Mouse (Mus musculus) embryo, embryonic 11.5 days (tissue): Measurements from ENCODE around the gene 2200002J24Rik.

ENCODE experiments used
- DNase-seq: peaks from one replicate; pipeline ENCODE4 v3.0.0-alpha.2; 2012; ENCODE audit warnings: low read depth, low spot score

The 2200002J24Rik gene

DNA sequence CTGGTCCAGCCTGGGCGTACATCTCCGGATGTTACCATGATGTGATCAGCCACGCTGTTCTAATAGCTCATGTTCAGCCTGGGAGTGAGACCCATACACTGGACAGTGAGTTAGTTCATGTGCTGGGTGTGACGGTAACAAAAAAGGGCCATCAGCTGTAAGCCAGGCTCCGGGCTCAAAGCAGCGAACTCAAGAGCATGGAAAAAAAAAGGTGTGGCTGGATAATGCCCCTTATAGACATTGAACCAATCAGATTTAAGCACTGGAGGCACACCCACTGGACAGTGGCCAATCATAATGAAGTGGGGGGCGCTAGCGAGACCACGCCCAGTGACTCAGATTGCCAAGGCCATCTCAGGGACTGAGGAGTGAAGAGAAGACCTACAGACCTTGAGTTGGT lies at the start of gene 2200002J24Rik:
Gene 2200002J24Rik, plus strand, starts transcription at position 338 of the 400 bp plus-strand sequence.
- no peak for DNase-seq

DNA sequence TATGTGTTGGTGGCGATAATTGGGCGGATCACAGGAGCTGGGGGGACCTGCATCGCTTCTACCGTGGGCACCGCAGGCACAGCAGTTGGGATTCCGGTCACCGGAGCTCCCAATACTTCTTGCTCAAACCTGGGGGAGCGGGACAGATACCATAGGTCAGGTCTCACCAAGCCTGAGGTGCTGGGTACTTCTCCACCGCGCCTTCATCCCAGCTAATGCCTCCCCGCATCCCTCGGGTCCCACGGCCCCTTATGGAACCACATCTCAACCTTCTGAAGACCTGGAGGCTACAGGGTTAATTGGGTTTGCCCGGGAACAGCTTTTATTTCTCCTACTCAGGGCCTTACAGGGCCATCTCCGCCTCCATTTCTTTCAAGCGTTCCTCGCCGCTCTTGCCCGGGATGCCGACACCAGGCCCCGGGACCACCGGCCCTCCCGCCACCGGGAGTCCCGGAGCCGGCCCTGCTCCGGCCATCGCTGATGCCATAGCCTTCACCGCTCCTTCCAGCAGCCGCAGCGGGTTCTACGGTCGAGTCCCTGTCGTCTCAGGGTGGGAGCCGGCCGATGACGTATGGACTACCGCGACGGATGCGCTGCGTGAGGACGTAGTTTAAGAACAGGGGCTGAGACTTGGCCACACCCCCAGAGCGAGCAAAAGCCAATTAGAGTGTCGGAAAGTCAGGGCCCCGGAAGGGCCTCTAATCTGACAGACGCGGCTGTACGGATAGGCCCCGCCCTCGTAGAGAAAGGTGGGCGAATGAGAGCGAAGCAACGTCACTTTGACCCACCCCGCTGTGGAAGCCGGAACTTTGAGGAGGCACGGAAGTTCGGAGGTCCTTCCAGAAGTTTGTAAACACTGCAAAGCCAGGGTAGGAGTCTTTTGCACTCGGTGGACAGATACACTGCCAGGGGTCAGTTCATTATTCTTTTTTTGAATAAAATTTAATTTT lies 48.9 kb upstream of the 2200002J24Rik start, which contains the start of gene Rbm42:
Gene Rbm42, minus strand, starts transcription at position 727 of the 950 bp plus-strand sequence.
- peak; percentile 96 for DNase-seq

DNA sequence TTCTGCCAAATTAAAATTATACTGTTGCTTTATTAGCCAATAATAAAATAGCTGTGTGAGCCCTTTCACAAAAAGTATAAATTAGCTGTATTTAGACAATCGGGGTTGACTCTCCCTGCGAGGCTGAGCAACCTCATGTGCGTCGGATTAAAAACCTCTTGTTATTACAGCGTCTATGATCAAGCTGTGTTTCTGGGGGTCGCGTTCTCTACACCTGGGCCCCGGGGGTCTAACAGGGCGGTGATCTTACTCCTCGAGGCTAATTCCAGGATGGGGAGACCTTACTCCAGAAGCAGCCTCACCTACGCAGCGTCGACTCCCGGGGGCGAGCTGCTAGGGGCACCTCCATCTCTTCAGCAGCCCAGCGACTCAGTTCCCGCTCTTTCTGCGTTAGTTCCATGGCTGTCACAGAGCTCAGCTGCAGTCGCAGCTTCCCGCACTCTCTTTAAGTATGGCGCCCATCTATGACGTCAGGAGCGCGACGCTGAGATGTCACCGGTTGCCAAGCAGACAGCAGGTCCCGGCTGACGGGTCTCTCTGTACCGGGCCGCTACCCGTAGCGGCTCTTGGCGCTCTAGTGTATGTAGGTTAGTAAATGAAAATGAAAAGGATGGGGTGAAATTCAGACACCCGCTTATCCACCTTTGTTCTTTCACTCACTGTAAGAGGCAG lies 34.1 kb upstream of the 2200002J24Rik start, which contains the start of gene Haus5:
Gene Haus5, minus strand, starts transcription at position 466 of the 672 bp plus-strand sequence.
- peak; percentile 89 for DNase-seq

- DNase-seq, result no peak
Observed at GRCm38 (mm10) chr7:30665321-30665720, 33.4 kb upstream of the 2200002J24Rik start.

DNA sequence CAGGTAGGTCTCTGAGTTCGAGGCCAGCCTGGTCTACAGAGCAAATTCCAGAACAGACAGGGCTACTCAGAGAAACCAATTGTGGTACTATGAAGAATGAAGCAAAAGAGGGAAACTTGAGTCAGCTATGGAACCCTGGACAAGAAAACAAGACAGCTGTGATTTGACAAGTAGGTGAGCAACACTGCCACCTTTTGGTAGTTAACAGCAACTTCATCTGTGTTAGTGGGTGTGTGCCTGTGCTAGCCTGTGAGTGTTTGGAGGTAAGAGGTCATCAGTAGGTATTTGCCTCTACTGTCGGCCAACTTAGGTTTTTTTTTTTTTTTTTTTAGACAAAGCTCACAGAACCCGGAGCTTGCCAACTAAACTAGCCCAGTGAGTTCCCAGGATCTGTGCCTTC lies 29.5 kb upstream of the 2200002J24Rik start:
- DNase-seq, result peak; percentile 19

- no peak for DNase-seq
Observed at GRCm38 (mm10) chr7:30671480-30671879, 27.2 kb upstream of the 2200002J24Rik start, which contains the start of gene Pmis2. TSS of gene Pmis2 (minus strand) at chr7:30671605.

DNA sequence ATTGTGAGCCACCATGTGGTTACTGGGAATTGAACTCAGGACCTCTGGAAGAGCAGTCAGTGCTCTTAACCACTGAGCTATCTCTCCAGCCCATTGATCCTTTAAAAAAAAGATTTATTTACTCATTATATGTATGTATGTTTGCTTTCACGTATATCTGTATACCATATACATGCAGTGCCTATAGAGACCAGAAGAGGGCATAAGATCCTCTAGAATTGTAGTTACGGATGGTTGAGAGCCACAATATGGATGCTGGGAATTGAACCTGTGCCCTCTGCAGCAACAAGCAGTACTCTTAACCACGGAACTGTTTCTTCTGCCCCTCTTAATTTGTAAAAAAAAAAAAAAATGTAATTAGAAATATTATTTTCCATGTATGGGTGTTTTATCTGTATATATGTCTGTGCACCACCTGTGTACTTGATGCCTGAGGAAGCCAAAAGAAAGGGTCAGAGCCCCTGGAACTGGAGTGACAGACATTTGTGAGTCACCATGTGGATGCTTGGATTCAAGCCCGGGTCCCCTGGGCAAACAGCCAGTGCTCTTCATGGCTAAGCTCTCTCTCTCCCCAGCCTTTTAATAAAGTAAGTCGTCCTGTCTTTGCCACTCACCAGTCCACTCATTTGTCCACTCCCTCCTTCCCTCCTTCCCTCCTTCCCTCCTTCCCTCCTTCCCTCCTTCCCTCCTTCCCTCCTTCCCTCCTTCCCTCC lies 20.3 kb upstream of the 2200002J24Rik start:
- no peak for DNase-seq

DNA sequence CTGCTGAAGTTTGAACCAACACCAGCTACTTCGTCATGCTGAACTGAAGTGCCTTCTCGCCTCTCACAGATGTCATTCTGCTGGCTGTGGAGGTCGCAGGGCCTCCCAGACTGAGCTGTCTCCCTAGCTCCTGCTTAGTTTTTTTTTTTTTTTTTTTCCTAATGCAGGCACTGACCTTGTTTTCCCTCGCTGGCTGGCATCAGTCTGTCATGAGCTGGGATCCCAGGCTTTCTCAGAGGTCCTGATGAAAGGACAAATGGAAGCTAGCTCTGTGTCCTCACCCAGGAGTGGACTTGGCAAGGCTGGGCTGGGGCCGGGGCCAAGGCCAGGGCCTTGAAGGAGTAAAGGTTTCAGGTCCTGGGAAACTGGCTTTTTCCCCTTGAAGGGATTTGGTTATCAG lies 16.8 kb upstream of the 2200002J24Rik start:
- DNase-seq, result no peak

DNA sequence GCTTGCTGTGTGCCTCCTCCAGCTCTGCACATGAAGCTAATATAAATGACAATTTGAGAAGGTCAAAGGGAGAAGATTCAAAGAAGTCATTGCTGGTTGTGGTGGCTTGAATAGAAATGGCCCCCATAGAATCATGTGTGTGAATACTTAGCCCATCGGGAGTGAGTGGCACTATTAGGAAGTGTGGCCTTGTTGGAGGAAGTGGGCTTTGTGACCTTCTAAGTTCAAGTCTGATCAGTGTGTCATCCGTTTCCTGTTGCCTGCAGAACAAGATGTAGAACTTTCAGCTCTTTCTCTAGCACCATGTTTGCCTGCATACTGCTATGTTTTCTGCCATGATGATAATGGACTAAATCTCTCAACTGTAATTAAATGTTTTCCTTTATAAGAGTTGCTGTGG lies 15.3 kb upstream of the 2200002J24Rik start:
- DNase-seq, result no peak

GRCm38 (mm10) chr7:30688325-30688724 lies 10.4 kb upstream of the 2200002J24Rik start:
- DNase-seq, result no peak

- no peak for DNase-seq
Observed at GRCm38 (mm10) chr7:30698101-30698500, 625 bp upstream of the 2200002J24Rik start.

- DNase-seq, result no peak
Observed at GRCm38 (mm10) chr7:30706214-30706882, 7.6 kb downstream of the 2200002J24Rik start.

DNA sequence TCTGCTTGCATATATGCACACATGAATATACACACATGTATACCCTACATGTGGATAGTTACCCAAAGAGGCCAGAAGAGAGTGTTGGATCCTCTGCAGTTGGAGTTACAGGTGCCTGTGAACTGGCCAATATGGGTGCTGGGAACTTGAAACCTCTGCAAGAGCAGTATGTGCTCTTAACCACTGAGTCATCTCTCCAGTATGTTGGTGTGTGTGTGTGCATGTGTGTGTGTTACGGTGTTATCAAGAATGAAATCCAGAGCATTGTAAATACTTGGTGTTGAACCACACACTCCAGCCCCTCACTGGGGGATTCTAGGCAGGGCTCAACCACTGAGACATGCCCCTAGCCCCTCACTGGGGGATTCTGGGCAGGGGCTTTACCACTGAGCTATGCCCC lies 8.7 kb downstream of the 2200002J24Rik start:
- no peak for DNase-seq

DNA sequence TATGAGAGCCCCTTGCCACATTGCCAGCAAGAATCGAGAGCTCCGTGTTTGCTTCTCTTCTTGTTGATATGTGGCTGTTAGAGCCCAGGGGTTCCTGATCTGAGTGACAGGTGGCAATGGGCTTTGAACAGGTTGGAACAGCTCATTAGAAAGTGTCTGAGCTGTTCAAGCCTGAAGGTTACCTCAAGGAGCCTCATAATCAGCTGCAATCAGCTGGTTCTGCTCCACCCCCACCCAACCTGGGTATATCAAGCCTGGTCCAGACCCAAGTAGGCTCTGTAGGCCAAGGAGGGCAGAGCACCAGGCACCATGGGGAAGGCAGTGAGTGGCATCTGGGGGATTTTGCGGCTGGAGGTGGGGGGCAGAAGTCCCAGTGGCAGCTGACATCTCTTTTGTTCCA lies 13.2 kb downstream of the 2200002J24Rik start, which contains the start of gene Atp4a:
Gene Atp4a, plus strand, starts transcription at position 268 of the 400 bp plus-strand sequence.
- no peak for DNase-seq

- DNase-seq, result peak; percentile 75
Observed at GRCm38 (mm10) chr7:30717006-30717715, 18.4 kb downstream of the 2200002J24Rik start.

GRCm38 (mm10) chr7:30717716-30718046 lies 19.0 kb downstream of the 2200002J24Rik start:
- DNase-seq, result no peak

DNA sequence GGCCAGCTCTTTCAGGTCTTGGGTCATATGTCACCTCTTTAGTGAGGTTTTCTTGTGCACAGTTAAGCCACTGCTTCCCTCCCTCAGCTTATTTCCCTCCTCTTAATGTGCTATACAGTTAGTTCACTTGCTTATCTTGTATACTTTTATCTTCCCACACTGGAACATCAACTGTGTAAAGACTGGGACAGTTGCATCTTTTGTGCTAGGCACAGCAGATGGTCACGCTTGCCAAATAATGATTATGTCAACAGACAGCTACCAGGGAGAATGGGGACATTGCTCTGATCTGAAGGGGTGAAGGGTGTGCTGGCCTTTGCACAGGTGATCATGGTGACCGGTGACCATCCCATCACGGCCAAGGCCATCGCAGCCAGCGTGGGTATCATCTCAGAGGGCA lies 20.9 kb downstream of the 2200002J24Rik start:
- DNase-seq, result no peak

DNA sequence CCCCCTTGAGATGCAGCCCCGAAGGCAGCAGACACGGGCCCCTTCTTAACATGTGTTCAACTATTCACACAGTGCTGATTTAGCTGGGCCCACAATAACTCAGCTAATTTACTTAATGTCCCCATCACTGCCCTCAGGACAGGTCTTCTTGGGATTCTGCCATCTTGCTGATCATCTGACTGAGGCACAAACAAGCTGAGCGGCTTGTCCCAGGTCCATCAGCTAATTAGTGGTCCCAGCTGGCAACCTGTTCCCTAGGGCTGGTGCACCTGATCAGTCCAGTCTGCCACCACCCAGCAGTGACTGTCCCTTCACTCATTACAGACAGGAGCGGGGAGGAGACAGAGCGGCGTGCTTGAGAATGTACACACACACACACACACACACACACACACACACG lies 22.6 kb downstream of the 2200002J24Rik start:
- DNase-seq, result no peak

- no peak for DNase-seq
Observed at GRCm38 (mm10) chr7:30723274-30723953, 24.7 kb downstream of the 2200002J24Rik start.

DNA sequence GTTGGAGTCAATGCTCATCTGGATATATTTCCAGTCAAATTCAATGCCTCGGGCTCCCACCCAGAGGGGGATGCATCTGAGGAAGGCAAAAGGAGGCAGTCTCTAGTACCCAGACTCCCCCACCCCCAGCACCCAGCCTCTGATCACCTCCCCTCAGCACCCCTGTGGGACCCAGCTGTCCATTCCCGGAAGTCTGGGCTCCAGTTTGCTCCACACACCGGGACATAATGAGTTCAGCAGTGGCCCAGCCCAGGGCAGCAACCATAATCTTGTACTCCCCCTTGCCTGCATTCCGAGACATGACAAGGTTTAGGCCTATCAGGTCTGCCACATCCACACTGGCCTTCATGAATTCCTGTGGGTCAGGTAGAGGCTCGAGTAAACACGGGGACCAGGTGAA lies 29.5 kb downstream of the 2200002J24Rik start:
- no peak for DNase-seq
